Mouse (Mus musculus): ENCODE measurements at regions not wholly inside any gene's neighbourhood (a gene's known extent, or its start where the extent isn't known, plus 50 kb on each side); places are given as distances from the start of the nearest gene placed in this dataset.

GRCm38 (mm10) chr5:52920251-52920650 is 86.4 kb downstream of the Anapc4 start:
- intact Hi-C loops (cut with DNase I) = no loop called here
- no peak for DNase-seq

GRCm38 (mm10) chr5:52920722-52921264 is 87.0 kb downstream of the Anapc4 start:
- intact Hi-C loops (cut with DNase I) = no loop called here

GRCm38 (mm10) chr5:52925006-52925405 is 91.2 kb downstream of the Anapc4 start:
- no peak for DNase-seq
- intact Hi-C loops (cut with DNase I) = no loop called here

More at GRCm38 (mm10) chr5:52920722-52921264, 87.0 kb downstream of the Anapc4 start:
- DNase-seq = no peak

GRCm38 (mm10) chr5:52929690-52930089 is 95.9 kb downstream of the Anapc4 start:
- intact Hi-C loops (cut with DNase I) = no loop called here
- DNase-seq = no peak

GRCm38 (mm10) chr5:52933291-52933690 is 99.5 kb downstream of the Anapc4 start:
- intact Hi-C loops (cut with DNase I) = no loop called here
- no peak for DNase-seq

GRCm38 (mm10) chr5:52937626-52938025 is 100.3 kb upstream of the Slc34a2 start:
- intact Hi-C loops (cut with DNase I) = no loop called here
- no peak for DNase-seq

- intact Hi-C loops (cut with DNase I) = no loop called here
- no peak for DNase-seq
Observed at GRCm38 (mm10) chr5:52939994-52940393, 97.9 kb upstream of the Slc34a2 start.

GRCm38 (mm10) chr5:52940645-52941044 is 97.2 kb upstream of the Slc34a2 start:
- intact Hi-C loops (cut with DNase I) = no loop called here
- DNase-seq = no peak

- intact Hi-C loops (cut with DNase I) = no loop called here
- no peak for DNase-seq
Observed at GRCm38 (mm10) chr5:52953875-52954274, 84.0 kb upstream of the Slc34a2 start.

GRCm38 (mm10) chr5:52954713-52955112 is 83.2 kb upstream of the Slc34a2 start:
- intact Hi-C loops (cut with DNase I) = no loop called here
- DNase-seq = no peak

GRCm38 (mm10) chr5:52964209-52964608 is 73.7 kb upstream of the Slc34a2 start:
- intact Hi-C loops (cut with DNase I) = no loop called here
- no peak for DNase-seq

- DNase-seq = no peak
- intact Hi-C loops (cut with DNase I) = no loop called here
Observed at GRCm38 (mm10) chr5:52971811-52972210, 66.1 kb upstream of the Slc34a2 start.

- intact Hi-C loops (cut with DNase I) = no loop called here
- no peak for DNase-seq
Observed at GRCm38 (mm10) chr5:52973003-52973402, 64.9 kb upstream of the Slc34a2 start.

- intact Hi-C loops (cut with DNase I) = no loop called here
- DNase-seq = no peak
Observed at GRCm38 (mm10) chr5:52975557-52976088, 62.3 kb upstream of the Slc34a2 start.

- intact Hi-C loops (cut with DNase I) = no loop called here
- peak; percentile 14 to 15 for DNase-seq
Observed at GRCm38 (mm10) chr5:52977826-52978687, 59.8 kb upstream of the Slc34a2 start.

GRCm38 (mm10) chr5:52979458-52979857 is 58.4 kb upstream of the Slc34a2 start:
- no peak for DNase-seq
- intact Hi-C loops (cut with DNase I) = no loop called here

- intact Hi-C loops (cut with DNase I) = no loop called here
Observed at GRCm38 (mm10) chr5:52982056-52982455, 55.8 kb upstream of the Slc34a2 start.

GRCm38 (mm10) chr5:52982741-52983140 is 55.1 kb upstream of the Slc34a2 start:
- intact Hi-C loops (cut with DNase I) = no loop called here
- DNase-seq = no peak

More at GRCm38 (mm10) chr5:52982056-52982455, 55.8 kb upstream of the Slc34a2 start:
- DNase-seq = no peak
